Mouse (Mus musculus) embryo, embryonic 11.5 days (tissue): ENCODE results near the gene Egfr.

Experiments used
- DNase-seq: peaks from one replicate; pipeline ENCODE4 v3.0.0-alpha.2; 2012; ENCODE audit warnings: low read depth, low spot score

The Egfr gene

DNA sequence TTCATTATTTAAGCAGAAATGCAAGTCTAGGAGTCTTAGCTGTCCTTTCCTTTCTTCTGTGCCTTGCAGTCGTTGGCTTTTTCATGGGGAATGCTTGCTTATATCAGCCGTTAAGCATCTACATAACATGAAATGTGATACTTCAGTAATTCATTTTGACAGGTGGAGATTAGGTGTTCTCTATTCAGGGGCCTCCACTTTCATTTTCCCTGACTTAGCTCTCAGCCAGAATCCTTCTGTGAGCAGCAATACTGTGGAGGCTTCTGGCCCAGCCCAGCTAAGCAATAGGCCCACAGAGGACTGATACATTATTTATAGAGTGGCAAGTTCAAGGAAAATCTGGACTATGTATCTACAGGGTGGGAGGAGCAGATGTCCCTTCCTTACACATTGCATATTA lies 25.0 kb downstream of the Egfr start:
- no peak for DNase-seq

DNA sequence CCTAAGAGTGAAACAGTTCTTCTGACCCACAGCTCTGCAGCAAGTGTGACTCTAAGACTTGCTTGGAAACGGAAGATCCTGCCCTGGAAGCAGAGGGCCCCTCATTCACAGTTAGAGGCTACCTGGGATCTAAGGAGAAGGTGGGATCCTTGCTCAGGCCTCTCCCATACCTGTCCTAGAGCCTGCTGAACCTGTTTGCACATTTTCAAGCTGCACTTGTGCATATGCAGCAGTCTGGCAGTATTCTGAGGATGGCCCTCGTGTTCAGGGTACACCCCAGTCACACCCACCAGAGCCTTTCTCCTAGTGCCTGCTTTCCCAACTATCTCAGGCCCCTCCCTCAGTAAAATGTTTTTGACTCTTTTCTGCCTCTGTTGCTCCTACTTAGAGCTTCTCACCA lies 29.6 kb downstream of the Egfr start:
- no peak for DNase-seq

DNA sequence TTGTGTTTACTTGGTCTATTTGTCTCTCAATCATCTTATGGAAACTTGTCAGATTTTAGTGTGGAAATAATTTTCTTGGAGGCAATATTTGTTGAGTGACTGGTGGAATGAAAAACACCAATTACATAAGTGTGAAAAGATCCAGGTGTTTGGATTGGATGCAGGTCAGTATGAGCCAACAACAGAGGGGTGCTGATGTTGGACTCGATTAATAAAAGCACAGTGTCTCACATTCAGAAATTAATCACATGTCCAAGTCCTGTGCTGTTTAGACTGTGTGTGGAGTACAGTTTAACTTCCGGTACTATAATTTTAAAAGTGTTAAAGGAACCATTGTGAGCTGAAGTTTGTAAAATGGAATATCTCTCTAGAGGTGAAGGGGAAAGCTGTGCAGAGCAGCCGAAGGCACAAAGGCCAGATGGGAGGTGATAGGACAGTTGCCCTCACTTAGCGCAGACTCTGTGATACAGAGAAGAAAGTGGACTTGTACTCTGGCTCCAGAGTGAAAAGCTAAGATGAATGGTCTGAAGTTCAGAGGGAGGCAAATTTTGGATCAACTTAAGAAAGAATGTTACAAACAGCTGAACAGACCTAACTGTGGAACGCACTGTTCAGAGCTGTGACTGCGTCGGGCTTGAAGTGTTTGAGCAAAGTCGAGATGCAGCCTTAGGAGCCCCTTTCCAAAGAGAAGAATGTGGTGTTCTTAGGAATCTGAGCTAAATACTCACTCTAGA lies 32.1 kb downstream of the Egfr start:
- no peak for DNase-seq

DNA sequence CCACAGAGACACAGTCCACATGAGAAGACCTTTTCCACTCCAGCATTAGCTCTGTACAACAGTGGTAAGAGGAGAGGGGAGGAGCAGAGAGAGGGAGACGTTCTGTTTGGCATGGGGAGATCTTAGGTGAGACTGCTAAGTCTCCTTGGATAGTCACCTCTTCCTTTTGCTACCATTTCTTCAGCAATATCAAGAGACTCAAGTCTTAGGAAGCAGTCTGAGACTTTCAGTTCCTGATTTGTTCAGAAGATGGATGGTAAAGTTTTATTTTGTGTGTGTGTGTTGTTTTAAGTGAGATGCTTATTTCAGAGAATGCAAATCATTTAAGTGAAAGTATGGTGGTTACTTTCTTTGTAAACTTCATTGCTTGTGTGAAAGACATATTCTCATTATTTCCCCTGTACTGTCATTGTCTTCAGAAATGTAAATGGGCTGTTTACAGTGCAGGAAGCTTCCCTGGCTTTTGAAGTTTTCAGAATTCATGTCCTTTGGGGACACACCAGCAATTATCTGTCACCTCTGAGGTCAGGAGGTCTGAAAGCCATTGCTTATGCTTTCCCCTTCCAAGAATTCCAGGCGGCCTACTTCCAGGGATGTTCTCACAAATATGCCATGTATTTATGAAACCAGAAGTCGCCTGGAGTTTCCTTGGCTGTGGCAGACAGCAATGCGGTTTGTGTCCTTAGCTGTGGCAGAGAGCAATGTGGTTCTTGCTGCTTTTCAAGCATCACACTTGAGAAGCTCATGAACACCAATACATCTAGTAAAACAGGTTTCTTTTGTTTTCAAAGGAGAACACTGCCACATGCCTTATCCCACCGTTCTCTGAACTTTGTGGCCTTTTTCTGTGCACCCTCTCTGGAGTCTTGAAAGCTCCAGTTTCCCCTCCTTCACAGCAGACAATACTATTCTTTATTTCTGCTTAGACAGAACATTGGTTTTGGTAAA lies 40.9 kb downstream of the Egfr start:
- DNase-seq: no peak

DNA sequence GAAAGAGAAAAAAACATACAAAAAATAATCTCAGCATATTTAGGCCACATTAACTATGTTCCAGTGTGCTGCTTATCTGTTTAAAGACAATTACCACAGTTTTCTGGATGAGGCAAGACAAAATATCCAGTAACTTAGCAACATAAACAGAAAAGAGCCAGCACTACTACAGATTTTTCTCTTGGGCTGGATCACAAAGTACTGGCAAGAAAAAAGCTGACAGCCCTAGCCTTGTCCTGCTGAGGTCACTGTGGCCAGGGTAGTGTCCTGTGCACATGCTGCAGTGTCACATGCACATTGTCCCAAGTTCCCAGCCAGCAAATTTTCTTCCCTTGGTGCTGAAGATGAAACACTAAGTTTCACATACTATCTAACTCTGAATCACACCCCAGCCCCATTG lies 43.0 kb downstream of the Egfr start:
- DNase-seq: no peak

DNA sequence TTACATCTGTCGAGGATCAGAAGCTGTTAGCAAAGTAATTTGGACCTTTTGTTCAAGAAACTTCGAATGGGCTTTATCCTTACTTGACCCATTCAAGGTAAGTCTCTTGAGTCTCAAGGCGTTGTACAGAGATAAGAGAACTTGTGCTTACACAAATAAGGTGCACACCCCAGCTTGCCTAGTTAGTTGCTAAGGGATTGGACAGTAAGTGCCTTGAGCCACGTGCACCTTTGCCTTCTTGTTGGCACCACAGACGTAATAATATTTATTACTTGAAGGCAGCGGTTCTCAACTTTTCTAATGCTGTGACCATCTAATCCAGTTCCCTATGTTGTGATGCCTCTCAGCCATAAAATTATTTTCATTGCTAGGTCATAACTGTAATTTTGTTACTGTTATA lies 43.5 kb downstream of the Egfr start:
- no peak for DNase-seq

DNA sequence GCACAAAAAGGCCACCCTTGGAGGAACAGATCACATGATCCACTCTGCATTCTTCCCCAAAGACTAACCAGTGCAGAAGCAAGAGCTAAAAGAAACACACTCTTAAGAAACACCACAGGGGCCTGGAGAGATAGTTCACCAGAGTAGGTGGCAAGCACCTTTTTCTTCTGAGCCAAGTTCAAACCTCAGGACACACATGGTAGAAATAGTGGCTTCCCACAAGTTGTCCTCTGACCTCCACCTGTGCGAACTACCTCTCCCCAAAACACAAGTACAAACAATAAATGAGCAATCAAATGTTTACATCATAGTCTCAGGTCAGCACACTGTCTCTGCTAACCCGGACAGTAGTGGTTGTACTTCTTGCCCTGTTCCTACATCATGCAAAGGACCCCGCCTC lies 45.5 kb downstream of the Egfr start:
- no peak for DNase-seq

DNA sequence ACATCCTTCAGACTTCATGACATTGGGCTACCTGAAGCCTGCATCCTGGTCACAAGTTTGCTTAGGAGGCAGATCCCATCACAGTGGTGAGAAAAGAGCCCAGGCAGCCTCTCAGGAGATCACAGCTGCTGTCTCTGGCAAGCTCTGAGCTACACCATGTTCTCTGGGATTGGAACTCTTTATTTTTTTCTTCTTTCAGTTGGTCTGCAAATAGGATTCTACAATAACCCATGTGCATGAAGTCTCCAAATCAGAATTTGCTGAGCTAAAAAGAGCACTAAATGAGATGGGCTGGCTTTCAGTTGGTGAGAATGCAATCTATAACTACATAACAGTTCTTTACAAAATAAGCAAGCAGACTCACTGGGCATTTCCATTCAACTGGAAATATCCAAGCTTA lies 46.1 kb downstream of the Egfr start:
- DNase-seq: no peak

DNA sequence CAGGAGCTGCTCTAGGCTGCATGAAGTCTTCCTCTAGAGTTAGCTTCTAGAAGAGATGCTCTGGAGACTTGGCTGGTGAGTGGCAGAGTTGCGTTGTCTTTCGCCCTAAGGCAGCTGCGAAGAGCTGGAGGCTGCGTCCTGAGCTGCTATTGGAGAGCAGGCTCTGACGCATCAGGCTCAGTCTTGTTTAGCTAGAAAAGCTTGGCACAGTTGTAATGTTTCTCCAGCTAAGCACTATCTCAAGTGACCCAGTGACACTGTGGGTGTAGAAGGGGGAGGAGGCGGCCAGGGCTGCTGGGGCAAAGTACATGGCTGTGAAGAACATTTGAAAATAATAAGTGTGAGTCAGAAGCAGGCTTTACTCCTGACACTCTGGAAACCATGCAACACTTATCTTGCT lies 48.5 kb downstream of the Egfr start:
- DNase-seq: no peak

DNA sequence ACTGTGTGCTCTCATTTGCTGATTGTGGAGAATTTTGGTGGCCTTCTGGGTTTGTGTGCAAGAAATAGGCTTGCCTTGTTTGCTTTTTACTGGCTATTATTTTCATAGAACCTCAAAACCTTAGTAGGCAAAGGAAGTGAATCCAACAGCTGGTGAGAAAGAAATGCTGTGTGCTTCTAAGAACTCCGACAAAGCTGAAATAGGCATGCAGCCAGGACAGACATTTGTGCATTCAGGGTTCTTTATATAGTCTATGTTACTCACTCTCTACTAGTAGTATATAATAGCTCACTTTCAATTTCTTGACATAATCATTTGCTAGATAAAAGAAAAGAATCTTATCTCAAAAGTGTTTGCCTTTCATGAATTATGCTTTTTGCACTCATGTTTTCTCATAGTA lies 50.7 kb downstream of the Egfr start:
- no peak for DNase-seq

DNA sequence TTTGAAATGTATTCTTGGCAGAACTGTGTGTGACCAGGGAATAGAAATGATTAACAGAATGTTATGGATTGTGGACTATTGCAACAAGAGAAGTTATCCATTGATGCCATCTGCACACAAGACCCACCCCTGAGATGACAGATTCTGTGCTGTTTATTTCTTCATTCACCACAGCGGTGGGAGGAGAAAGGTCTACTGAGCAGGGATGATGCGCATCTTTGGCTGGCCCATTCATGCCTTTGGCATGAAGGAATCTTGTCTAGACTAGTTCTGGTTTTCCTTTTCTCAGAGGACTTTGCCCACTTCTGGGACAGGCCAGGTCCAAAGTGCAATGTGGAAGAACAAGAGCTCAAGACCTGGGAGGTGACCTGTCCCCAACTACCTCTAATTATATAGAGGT lies 52.0 kb downstream of the Egfr start:
- no peak for DNase-seq

DNA sequence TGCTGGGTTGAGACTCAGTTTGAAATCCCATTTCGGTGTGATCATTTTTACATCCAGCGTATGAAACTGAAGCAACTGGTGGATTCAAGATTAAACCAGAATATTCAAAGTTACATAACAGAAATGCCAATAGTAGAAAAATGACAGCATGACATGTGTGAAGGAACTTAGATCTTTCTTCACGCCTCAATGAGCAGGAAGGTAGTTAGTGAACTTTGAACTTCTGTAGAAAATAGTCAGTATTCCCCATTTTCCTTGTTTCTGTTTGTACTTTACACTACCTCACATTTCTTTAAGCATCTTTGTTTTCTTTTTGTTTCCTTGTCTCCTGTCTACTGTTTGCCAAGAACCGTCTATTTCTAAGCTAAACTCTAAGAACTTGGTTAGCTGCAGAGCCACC lies 53.9 kb downstream of the Egfr start:
- no peak for DNase-seq

DNA sequence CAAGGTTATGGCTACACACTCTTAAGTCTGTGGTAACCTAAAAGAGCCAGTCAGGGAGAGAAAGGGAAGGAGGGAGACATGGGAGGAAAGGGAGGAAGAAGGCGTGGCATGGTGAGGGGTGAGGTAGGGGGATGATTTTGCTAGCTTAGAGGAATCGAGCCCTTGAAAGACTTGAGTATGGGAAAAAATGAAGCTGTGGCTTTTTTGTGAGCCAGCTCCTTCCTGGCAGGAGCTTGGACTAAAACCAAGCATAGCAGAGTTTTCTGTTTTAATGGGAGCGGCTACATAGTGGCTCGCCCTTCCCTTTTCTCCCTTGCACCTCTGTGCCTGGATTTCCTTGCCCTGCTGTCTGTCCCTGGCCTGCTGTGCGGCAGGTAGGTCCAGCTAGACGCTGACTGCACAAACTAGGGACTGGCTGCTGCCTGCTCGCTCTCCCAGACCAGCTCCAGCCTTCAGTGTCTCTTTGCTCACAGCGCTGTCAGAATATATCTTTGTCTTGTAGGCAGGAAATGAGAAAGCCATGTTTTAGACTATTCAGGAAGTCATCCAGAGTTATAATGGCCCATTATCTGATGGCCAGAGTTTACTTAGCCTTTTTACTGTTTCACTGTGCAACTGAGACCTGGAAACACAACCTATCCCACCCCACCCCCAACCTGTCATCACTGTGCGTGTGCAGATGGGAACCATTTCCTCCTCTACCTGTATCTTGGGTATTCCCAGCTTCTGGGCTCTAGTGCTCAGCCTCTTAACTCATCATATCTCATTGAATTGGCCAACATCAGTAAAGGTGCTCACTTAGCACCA lies 57.4 kb downstream of the Egfr start:
- DNase-seq: no peak

DNA sequence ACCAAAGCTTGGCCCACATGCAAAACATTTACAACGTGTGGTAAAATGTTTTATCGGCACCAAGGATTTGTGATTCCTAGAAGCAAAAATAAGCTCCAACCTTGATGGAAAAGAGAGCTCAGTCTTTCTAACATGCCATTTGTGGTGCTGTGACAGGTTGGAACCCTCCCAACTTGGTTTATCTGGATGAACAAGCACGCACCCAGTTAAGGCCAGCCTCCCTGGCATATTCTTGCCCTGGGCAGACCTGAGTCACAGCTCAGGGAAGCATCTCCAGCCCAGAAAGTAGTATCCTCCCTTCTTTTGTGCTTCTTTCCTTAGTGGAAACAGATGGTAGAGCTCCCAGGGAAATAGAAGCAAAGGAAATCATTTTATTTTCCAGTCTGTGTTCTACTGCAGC lies 58.1 kb downstream of the Egfr start:
- DNase-seq: no peak

DNA sequence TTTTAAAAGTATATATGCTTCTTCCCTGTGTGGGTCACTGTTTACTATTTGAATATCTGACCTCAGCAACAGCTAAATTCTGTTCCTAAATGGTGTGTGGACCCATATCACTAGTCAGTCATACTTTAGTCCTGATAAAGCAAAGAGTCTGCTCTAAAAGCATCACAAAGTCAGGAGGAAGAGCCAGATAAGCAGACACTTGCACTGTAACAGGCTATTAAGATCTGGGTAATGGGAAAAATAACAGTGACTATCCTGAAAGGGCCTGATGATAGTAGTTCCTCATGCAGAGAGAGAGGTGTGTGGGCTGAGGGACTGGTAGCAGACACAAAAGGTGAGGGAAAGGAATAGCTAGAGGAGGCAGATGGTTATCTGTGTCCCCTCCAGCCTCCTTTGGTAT lies 61.3 kb downstream of the Egfr start:
- DNase-seq: no peak

DNA sequence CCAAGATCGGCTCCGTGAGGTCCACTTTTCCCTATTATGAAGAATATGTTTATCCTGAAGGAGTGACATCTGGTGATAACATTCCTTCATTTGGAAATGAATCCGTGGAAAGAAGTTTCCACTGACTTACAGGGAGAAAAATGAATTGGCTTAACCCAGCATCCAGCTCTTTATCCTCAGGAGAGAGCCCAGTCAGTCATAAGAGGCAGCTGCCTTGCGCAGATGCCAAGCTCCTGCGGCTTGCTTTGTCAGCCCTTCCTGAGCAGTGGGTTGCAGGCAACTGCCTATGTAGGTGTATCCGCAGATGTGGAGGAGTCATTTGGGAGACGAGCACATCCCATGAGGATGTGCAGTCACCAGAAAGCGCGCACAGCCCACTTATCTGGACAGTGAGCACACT lies 64.4 kb downstream of the Egfr start:
- no peak for DNase-seq

DNA sequence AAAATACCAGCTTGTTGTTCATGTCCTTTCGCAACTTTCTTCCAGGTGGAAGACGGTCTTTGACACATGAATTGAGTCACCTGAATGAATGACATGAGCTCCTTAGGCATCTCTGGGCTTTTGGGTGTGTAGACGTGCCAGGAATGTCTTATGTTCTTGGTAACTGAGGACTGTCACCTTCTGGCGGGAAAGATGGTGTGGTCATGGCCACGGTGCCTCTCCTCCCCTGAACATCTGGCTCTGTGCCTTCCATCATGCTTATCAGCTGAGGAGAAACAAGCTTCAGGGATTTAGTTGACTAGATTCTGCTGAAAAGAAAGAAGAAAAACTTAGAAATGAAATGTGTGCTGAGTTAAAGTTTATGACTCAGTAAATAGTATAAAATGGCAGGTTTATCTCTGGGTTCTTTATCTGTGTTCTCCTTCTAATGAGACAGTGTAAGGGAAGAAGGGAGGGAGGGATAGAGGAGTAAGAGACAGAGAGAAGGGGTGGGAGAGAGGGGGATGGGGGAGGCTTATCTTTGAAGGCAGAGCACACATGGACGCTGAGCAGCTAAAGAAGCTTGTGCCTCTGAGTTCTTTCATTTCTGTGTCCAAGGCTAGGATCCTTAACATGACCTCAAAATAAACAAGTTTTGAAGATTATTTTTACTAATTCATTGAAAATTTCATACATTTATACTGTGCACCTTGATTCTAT lies 65.5 kb downstream of the Egfr start:
- DNase-seq: no peak

DNA sequence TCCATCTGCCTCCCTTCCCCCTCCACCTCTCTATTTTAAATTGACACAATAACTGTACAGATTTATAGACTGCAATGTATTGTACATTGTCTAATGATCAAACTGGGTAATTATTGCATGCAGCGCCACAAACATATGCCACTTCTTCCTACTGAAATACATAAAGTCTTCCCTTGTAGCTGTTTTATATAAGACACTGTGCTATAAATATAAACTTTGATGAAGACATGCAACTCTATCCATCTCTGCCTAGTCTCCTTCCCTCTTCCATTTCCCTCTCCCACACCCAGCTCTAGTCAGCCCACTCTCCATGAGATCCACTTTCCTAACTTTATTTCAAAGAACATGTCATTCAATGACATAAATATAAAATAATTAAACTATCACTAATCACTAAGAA lies 67.4 kb downstream of the Egfr start:
- DNase-seq: no peak

DNA sequence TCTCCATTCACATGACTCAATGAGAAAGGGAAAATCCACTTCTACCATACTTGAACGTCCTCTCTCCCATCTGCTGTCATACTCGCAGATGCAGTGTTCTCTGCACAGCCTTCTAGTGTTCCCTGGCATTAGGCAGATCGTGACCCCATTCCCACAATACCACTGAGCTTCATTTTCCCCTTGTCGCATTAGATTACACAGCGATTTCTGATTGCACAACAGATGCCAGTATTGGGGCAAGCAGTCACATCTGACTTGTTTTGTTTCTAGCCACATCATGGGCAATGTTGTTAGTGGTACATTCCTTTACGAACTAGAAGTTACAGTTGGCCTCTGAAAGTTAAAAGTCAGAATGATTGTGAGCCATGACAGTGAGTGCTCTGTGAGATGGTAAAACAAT lies 68.1 kb downstream of the Egfr start:
- DNase-seq: no peak

DNA sequence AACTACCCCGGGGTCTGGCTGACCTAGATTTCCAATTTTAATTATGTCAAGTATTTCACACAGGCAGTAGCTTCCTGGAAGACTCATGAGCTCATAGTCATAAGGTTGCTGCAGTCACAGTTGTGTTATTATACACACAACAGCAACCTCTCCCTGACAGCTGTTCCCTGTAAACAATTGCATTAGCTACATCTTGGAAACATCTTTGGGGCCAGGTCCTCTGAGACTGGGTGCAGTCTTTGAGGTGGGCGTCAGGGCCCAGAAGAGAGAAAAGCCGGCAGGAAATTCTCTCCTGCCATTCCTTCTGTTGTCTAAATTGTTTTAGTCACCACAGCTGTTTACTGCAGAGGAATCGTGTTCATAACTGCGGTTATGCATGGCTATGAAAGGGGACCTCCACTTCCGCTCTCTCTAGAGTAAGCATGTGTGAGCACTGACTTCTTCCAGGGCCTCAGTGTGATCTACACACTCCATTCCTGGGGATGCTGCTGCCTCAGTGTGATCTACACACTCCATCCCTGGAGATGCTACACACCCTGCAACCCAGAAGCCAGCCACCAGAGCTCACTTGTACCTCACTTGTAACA lies 69.8 kb downstream of the Egfr start:
- no peak for DNase-seq

DNA sequence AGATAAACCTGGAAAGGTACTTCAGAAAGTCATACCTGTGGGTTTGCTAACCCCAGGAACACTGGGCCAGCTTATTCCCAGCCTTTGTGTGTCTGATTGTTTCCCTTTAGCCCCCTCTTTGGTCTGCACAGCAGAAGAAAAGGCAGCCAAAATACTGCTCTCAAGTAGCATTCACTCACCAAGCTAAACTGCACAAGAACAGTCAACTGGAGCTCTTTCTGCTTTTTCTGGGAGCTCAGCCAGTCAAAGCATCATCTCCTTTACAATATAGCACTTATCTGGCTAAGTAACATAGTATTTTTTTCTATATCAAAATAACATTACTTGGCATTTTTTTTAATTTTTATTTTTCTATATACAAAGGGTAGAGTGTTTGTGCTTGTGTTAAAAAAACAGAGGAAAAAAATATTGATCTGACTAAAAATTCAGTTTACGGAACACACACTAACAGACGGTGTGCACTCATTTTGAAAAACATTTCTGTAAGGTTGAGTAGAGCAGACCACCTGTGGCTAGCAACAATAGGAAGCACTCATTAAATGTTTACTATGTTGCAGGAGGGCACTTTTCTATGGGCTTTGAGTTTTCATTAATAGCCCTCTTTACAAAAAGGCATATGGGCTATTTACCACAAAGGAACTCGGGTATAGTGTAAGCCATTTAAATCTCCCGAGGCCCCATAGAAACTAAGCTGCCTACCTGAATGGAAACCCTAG lies 72.0 kb downstream of the Egfr start:
- no peak for DNase-seq
